Mouse (Mus musculus) heart, postnatal 25 days (tissue): ENCODE data around the gene Ehf. TPM values are rescaled to one million over a fixed set of nuclear protein-coding genes. Genes with fewer than 3 reads are reported as not detected.

Source experiments
- DNase-seq: peaks from one replicate; pipeline ENCODE4 v3.0.0; 2022; ENCODE audit warnings: low spot score
- intact Hi-C: fragments of 180-260 bp; cut with DNase I; formaldehyde crosslinking; loops from one replicate; pipeline ENCODE4 v1.15.1; 2025
- total RNA-seq, 2 experiments: library from RNA; stranded (reverse); gene quantifications; 2 replicates each; pipeline ENCODE4 v1.2.3; 2021

Gene Ehf
- total RNA-seq, 2 experiments from 2014 or later = not detected

- intact Hi-C loops = no loop called here
- DNase-seq = no peak
Measured at GRCm38 (mm10) chr2:103302669-103303068, 409 bp downstream of the Ehf start.

DNA sequence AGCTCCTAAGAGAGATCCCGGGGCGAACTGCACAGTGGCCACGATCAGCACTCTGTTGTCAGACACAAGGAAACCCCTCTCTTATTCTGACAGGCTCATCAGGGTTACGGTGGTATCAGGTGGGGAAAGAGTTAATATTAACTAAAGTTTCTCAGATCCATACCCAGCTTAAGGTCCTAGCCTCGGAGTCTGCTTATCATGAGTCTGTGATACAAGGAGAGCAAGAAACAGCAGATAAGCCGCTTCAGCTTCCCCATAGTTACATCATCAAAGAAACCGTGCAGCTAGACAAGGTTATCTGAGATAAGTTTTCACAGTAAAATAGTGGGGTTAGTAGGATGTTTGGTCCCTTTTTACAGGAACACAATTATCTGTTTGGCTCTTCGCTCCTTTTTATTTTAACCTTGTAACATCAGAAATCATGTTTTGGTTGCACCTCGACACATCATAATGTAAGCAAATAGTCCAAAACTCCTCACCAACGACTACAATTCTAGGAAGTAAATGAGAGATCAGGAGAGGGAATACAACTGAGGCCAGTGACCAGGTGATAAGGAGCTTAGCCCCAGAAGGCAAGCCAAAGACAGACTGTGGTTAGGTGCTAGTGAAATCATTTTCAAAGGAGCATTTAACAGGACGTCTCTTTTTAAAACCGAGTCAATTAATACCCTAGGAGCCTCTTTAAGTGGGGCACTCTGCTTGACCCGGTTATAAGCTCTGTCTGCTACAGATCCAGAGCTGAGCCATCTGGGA lies 4.2 kb downstream of the Ehf start:
- DNase-seq = no peak
- intact Hi-C loops = no loop called here

DNA sequence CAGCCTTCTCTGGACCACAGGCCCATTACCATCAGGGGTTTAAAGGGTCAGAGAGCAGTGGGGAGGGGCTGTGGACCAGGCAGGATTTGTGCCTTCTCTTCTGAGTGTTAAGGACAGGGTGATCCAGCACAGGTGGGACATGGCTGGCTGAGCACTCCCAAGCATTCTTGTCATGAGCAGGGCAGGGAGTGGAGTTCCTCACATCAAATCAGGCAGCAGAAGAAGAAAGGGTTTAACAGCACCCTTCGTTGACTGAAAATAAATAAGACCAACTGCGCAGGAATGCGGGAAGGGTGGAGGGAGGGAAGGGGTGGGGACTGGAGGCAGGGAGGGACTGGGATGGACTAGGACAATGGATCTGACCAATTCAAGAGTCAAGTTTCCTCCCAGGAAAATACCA lies 8.6 kb downstream of the Ehf start:
- no peak for DNase-seq
- intact Hi-C loops = no loop called here

DNA sequence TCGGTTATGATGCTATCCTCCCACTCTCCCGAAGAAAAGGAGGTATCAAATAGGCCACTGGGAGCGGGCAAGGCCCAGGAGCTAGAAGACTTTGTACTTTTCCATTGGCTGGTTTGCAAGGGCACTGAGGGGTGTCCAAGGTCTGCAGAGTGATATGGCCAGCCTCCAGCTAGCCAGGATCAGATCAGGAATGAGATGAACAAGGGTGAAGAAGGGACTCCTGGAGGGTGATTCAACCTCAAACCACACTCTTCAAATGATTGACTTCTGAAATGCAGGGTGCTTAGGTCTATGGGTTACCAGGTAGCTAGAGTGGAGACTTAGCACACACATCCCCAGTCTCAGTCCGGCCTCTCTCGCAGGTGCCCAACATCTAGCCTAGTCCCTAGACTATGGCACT lies 9.3 kb downstream of the Ehf start:
- intact Hi-C loops = no loop called here
- DNase-seq = no peak

DNA sequence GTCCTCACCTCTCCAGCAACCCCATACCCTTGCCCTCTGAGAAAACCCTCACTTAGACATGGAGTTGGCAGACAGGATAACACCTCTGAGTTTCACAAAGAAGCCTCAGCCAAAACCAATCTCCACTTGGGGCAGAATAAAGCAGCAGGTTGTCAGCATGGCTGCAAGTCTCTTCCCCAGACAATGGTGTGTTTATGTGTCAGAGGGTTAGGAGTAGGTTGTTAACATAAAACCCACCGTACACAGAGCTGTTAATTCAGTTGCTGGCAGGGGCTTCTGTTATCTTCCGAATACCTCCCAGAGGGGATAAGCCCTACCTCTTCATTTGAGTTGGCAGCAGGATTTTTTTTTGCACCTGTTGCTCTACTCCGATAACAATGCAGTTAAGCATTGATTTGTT lies 9.9 kb downstream of the Ehf start:
- no peak for DNase-seq
- intact Hi-C loops = no loop called here

DNA sequence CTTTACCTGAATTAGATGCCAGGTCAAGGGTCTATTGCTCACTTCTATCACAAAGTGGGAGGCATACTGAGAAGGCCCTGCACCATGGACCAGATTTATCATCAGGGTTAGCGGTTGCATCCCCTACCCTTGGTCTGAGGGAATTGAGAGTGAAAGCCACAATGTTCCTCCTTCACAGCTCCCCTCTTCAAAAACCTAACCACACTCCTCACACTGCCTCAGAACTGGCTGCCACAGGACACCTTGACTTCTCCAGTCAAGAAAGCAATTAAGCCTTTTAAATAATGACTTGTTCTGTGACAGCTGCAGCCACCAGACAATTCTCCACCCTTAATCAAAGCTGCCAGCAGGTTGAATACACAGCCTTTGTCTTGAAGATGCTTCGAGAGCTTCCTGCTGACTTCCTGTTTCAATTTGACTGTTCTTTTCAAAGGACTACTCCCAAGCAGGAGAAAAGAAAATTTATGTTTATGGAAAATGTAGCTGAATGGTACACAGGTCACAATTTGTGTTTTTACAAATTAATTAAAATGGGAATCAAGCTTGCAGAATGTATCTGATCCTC lies 12.3 kb downstream of the Ehf start:
- DNase-seq = no peak
- intact Hi-C loops = no loop called here

- intact Hi-C loops = no loop called here
- no peak for DNase-seq
Measured at GRCm38 (mm10) chr2:103290167-103290566, 12.9 kb downstream of the Ehf start.

DNA sequence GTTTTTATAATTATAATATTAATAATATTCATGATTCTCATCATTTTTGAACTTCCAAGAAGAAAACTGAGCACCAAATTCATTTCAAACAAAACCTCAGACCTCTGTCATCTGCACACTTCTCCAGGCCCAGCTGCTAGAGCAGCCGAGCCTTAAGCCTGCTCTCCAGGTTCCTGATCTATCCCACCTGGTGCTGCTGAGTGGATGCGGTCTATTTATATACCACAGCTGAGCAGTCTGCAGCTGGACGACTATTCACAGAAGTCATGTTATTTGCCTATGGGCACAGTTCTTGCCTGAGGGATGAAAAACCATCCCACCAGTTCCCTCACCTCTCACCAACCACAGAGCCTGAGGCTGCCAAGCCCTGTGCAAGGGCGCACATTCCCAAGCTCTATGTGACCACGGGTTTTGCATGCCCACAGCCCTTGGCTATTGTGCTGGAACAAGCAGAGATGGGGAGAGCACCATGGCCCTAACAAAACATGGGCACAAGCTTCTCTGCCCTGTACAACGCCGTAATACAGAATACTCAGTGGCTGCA lies 13.6 kb downstream of the Ehf start:
- DNase-seq = no peak
- intact Hi-C loops = no loop called here

- no peak for DNase-seq
- intact Hi-C loops = no loop called here
Measured at GRCm38 (mm10) chr2:103287716-103288115, 15.4 kb downstream of the Ehf start.

DNA sequence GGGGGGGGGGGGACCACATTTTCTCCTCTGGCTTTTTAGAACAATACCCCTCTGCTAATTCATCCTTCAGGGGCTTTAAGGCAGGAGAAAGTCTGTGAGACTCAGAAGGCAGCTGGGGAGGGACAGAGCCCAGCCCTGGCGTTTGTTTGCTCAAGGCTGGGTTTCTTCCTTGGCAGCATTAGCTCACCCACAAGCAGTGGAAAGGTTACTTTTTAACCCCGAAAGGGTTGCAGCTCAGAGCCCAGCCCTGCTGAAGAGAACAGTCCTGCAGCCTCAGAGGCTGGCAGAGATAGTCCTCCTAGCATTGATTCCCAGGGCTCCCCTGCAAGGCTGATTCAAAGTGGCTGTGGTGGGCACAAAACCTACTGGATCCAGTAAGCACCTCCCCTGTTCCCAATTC lies 17.5 kb downstream of the Ehf start:
- intact Hi-C loops = no loop called here
- no peak for DNase-seq

GRCm38 (mm10) chr2:103283730-103284129 lies 19.3 kb downstream of the Ehf start:
- no peak for DNase-seq
- intact Hi-C loops = no loop called here

GRCm38 (mm10) chr2:103282184-103282750 lies 20.8 kb downstream of the Ehf start:
- no peak for DNase-seq
- intact Hi-C loops = no loop called here

DNA sequence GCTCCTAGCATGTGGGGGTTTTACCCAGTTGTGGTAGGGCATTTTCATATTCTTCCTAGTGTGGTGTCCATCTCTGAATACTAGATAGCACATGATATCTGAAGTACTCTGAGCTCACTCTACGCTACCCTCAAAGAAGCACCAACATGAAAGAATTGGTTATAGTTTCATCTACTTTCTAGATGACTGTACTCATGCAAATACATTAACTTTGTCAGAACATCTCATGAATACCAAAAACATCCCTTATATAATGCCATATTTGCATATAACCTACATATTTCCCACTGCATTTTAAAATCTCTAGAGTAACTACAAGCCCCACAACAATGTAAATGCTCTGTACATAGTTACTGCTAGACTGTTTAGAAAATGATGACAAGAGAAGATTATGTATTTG lies 23.2 kb downstream of the Ehf start:
- intact Hi-C loops = no loop called here
- DNase-seq = no peak

- intact Hi-C loops = no loop called here
- no peak for DNase-seq
Measured at GRCm38 (mm10) chr2:103278476-103278875, 24.6 kb downstream of the Ehf start.

DNA sequence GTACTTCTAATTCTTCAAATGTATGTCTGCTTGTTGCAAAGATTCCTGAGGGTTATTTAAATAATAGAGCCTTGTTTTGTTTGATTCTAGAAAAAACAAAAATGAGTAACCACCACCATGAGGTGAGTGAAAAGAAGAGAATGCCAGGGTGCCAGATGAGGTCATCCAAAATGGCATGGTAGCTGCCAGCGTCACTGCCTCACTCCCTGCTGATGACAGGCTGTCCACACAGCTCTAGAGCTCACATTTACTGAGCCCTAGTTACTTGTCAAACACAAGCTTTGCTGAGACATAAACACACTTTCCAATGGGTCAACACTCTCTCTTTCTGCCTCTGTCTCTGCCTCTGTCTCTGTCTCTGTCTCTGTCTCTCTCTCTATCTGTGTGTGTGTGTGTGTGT lies 25.3 kb downstream of the Ehf start:
- no peak for DNase-seq

GRCm38 (mm10) chr2:103275316-103275960 lies 27.6 kb downstream of the Ehf start:
- intact Hi-C loops = no loop called here
- DNase-seq = no peak

More for the DNA sequence above, 25.3 kb downstream of the Ehf start:
- intact Hi-C loops = no loop called here

- no peak for DNase-seq
- intact Hi-C loops = no loop called here
Measured at GRCm38 (mm10) chr2:103274803-103275202, 28.3 kb downstream of the Ehf start.

DNA sequence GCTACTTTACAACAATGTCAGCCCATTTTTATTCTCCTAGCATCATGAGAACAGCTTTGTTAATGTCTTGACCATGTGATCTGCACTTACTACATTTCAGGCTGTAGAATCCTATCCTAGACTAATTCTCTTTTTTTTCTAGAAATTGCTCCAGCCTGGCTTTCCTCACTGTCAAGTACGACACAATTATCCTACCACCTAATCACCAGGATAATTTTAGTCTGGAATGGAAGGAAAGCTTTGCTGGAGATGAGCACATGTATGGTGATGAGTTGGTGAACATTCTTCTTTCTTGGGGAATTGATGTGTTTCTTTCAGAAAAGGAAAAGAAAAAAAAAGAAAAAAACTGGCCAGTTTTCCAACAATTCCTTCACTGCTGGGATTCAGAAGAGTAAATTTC lies 28.8 kb downstream of the Ehf start:
- intact Hi-C loops = no loop called here
- DNase-seq = no peak

DNA sequence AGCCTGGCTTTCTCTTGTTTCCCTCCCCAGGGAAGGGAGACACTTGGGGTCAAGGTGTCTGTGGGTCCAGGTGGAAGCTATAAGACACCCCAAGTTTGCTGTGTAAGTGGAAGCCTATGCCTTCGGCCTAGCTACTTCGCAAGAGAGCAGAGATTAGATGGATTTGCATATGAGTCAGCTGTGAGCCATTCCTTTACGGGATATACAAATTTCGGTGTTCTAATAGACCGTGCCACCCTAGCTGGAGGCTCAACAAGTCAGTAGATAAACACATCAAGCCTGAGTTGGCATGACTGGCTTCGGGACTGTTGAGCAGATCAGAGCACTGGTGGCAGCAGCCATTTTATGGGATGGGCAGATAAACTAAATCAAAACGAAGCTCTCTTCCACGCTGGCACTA lies 31.6 kb downstream of the Ehf start:
- intact Hi-C loops = no loop called here
- DNase-seq = no peak

DNA sequence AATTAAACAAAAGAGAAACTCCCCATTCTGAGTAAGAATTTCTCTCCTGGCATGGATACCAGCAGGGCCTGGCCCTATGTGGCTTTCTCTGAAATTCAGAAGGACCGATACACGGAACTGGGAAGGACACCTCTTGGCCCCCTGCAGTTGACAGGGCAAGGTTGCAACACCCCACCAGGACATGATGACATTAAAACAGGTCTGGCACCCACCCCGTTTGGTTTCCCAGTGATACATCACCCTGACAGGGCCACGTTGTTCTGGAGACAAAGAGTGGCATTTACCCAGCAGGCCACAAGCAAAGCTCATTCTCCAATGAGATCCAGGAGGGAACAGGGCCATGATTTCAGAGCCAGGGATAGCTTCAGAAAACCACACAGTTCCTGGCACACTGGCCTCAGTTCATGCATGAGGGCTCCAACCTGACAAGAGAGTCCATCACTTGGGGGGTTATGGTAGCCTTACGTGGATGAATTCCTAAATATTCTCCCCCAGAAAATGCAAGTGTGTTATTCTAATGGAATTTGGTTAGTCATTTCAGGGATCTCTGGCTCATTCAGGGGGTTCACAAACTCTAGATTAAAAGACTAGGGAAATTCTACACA lies 32.4 kb downstream of the Ehf start:
- intact Hi-C loops = no loop called here
- no peak for DNase-seq

DNA sequence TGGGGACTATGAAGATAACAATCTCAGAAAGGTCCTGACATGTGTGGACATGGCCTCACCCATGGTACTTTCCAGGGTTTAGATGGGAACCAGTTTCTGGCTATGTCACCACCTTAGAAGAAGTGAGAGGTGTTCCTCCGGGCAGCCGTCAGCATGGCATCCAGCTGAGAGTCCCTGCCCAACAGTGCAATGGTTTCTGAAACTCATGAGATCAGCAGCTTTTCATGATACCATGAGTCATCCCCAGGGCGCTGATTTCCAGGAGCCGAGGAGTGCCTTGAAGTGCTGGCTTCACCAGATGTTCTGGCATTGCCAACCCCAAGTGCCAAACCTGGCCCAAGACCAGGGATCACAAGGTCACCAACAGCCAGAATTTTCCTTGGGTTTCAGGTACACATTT lies 64.0 kb downstream of the Ehf start:
- DNase-seq = no peak
- intact Hi-C loops = no loop called here
